Mouse (Mus musculus): ENCODE data around the gene Klk1b26.
"Not testable (repeated sequence)": the region's sequence is repeated elsewhere in the genome, so short reads cannot be mapped to it uniquely, and the experiment has no call there.

- not testable (repeated sequence) for TF ChIP-seq ZC3H11A (IDR thresholded peaks at IDR 0.05; ENCODE audit: borderline replicate concordance, low read depth, low read length); CHD2 (IDR thresholded peaks at IDR 0.05; ENCODE audit: low read depth, low read length); ZNF384 (IDR thresholded peaks at IDR 0.05; ENCODE audit: low read depth, low read length); HCFC1 (IDR thresholded peaks at IDR 0.05; ENCODE audit: borderline replicate concordance, insufficient read depth, low read length)
These were observed 40.0 kb downstream of the Klk1b26 start, which contains the start of gene Klk1b27 for GRCm38 (mm10) chr7:44051990-44052389.

All from ES-E14 (cell line).